Mouse (Mus musculus) G1E (cell line): ENCODE data around the gene Nox4. TPM values are rescaled to one million over a fixed set of nuclear protein-coding genes. Genes with fewer than 3 reads are reported as not detected.
"Not testable (repeated sequence)": the region's sequence is repeated elsewhere in the genome, so short reads cannot be mapped to it uniquely, and the experiment has no call there.

Experiments used
- ATAC-seq: 2 replicates; pipeline ENCODE4 v1.8.0; 2016; ENCODE audit warnings: mild to moderate bottlenecking; ENCODE audit not compliant: insufficient number of reproducible peaks, poor library complexity, low FRiP score, severe bottlenecking; ENCODE audit errors: extremely low read depth
- DNase-seq: peaks from one replicate; pipeline ENCODE4 v3.0.0; 2012; ENCODE audit warnings: low spot score
- H3K27me3 ChIP-seq: 2 replicates; pipeline ENCODE4 v1.6.1; 2012; ENCODE audit warnings: mild to moderate bottlenecking, low read length, inconsistent platforms; ENCODE audit not compliant: insufficient read depth
- H3K36me3 ChIP-seq: replicated peaks from 2 replicates; pipeline ENCODE3; 2012; ENCODE audit warnings: mild to moderate bottlenecking, inconsistent platforms
- H3K4me1 ChIP-seq: 2 replicates; pipeline ENCODE4 v1.6.1; 2012; ENCODE audit warnings: low read depth, low read length, inconsistent platforms, mixed read lengths; ENCODE audit not compliant: insufficient read depth
- H3K4me3 ChIP-seq: 2 replicates; pipeline ENCODE4 v1.5.1; 2012; ENCODE audit warnings: low read depth, mild to moderate bottlenecking, inconsistent platforms, low read length, moderate library complexity, mixed read lengths
- H3K9me3 ChIP-seq: replicated peaks from 2 replicates; pipeline ENCODE4 v1.6.1; 2012; ENCODE audit warnings: inconsistent platforms
- CTCF ChIP-seq: IDR thresholded peaks from 2 replicates; pipeline ENCODE4 v1.5.1; 2012; ENCODE audit warnings: low read depth, low read length, inconsistent platforms, mixed read lengths
- GATA1 ChIP-seq: IDR thresholded peaks from 2 replicates; pipeline ENCODE4 v1.6.1; 2012; ENCODE audit warnings: borderline replicate concordance, low read length, inconsistent platforms, mixed read lengths
- GATA2 ChIP-seq: IDR thresholded peaks from 2 replicates; pipeline ENCODE4 v1.6.1; 2012; ENCODE audit warnings: low read depth, low read length, inconsistent platforms, borderline replicate concordance
- POLR2AphosphoS5 ChIP-seq: IDR thresholded peaks from 2 replicates; pipeline ENCODE4 v1.6.1; 2012; ENCODE audit warnings: low read depth, low read length, inconsistent platforms; ENCODE audit not compliant: insufficient replicate concordance
- TAL1 ChIP-seq: conservative IDR thresholded peaks from 2 replicates; pipeline ENCODE4 v1.6.1; 2012; ENCODE audit warnings: low read depth, low read length, inconsistent platforms, mixed read lengths
- polyA plus RNA-seq: library from polyadenylated mRNA; stranded (reverse); fragments of >175 nt; gene quantifications from 2 replicates; pipeline ENCODE4 v1.2.3, GENCODE M21; 2012
- total RNA-seq, 2 experiments: library from RNA; stranded (forward) in 1 of 2; stranded (reverse) in 1 of 2; fragments of 200-1000 nt in 1 of 2; fragments of >200 nt in 1 of 2; fragmentation: Nextera tagmentation in 1 of 2; gene quantifications; 2 replicates each; pipeline ENCODE4 v1.2.3; 2014 to 2017

Nox4 gene
- total and polyA plus RNA-seq, 3 experiments: 0.11 TPM; not detected in 2

GRCm38 (mm10) chr7:87367834-87368233 is 121.9 kb downstream of the Nox4 start:
- no peaks in the 10 kb centered on the region for H3K4me1 ChIP-seq
- TF ChIP-seq POLR2AphosphoS5: no peak
- TF ChIP-seq GATA1: no peak
- TF ChIP-seq TAL1: no peak
- ATAC-seq: no peak
- no peak for DNase-seq
- no peaks in the 10 kb centered on the region for H3K27me3 ChIP-seq
- H3K36me3 ChIP-seq: no peaks in the 10 kb centered on the region
- H3K4me3 ChIP-seq: no peak overlapping the region
- no peaks in the 10 kb centered on the region for H3K9me3 ChIP-seq

- no peak for DNase-seq
- no peak for ATAC-seq
- Histone ChIP-seq H3K27me3 (no peaks in the 10 kb centered on the region), H3K4me3 (no peak overlapping the region), H3K9me3 (no peaks in the 10 kb centered on the region), H3K36me3 (no peaks in the 10 kb centered on the region), H3K4me1 (no peaks in the 10 kb centered on the region)
- no peak for TF ChIP-seq POLR2AphosphoS5
Measured at GRCm38 (mm10) chr7:87369131-87369530, 123.2 kb downstream of the Nox4 start.

GRCm38 (mm10) chr7:87370789-87371188 is 124.9 kb downstream of the Nox4 start:
- no peak overlapping the region for H3K4me3 ChIP-seq
- no peaks in the 10 kb centered on the region for H3K9me3 ChIP-seq
- DNase-seq (no peak), ATAC-seq (no peak)
- no peak for TF ChIP-seq TAL1
- TF ChIP-seq POLR2AphosphoS5: no peak
- no peak for TF ChIP-seq CTCF
- TF ChIP-seq GATA1: no peak
- TF ChIP-seq GATA2: no peak
- no peaks in the 10 kb centered on the region for H3K36me3 ChIP-seq
- no peaks in the 10 kb centered on the region for H3K4me1 ChIP-seq
- H3K27me3 ChIP-seq: no peaks in the 10 kb centered on the region

GRCm38 (mm10) chr7:87371316-87371715 is 125.4 kb downstream of the Nox4 start:
- TF ChIP-seq TAL1 (no peak), CTCF (no peak), GATA2 (no peak), GATA1 (no peak), POLR2AphosphoS5 (no peak)
- H3K36me3 ChIP-seq: no peaks in the 10 kb centered on the region
- H3K9me3 ChIP-seq: no peaks in the 10 kb centered on the region
- H3K27me3 ChIP-seq: no peaks in the 10 kb centered on the region
- ATAC-seq (no peak), DNase-seq (no peak)
- H3K4me3 ChIP-seq: no peak overlapping the region
- no peaks in the 10 kb centered on the region for H3K4me1 ChIP-seq

GRCm38 (mm10) chr7:87374322-87374721 is 128.4 kb downstream of the Nox4 start:
- Histone ChIP-seq H3K9me3 (no peaks in the 10 kb centered on the region), H3K27me3 (no peaks in the 10 kb centered on the region), H3K4me1 (no peaks in the 10 kb centered on the region), H3K4me3 (no peak overlapping the region), H3K36me3 (no peaks in the 10 kb centered on the region)
- TF ChIP-seq GATA2 (no peak), CTCF (no peak), GATA1 (no peak), TAL1 (no peak), POLR2AphosphoS5 (no peak)
- no peak for DNase-seq
- ATAC-seq: no peak

GRCm38 (mm10) chr7:87374935-87375334 is 129.0 kb downstream of the Nox4 start:
- Histone ChIP-seq H3K4me3 (no peak overlapping the region), H3K9me3 (no peaks in the 10 kb centered on the region), H3K27me3 (no peaks in the 10 kb centered on the region), H3K36me3 (no peaks in the 10 kb centered on the region), H3K4me1 (no peaks in the 10 kb centered on the region)
- ATAC-seq (no peak), DNase-seq (no peak)
- TF ChIP-seq GATA1 (no peak), GATA2 (no peak), POLR2AphosphoS5 (no peak), CTCF (no peak), TAL1 (no peak)

GRCm38 (mm10) chr7:87397023-87397422 is 151.1 kb downstream of the Nox4 start:
- no peaks in the 10 kb centered on the region for H3K9me3 ChIP-seq
- no peak for DNase-seq
- no peak for TF ChIP-seq GATA1
- no peak for TF ChIP-seq TAL1
- no peak for TF ChIP-seq POLR2AphosphoS5
- no peak for TF ChIP-seq GATA2
- TF ChIP-seq CTCF: no peak
- no peaks in the 10 kb centered on the region for H3K4me1 ChIP-seq
- no peaks in the 10 kb centered on the region for H3K27me3 ChIP-seq
- no peaks in the 10 kb centered on the region for H3K36me3 ChIP-seq
- no peak for ATAC-seq
- H3K4me3 ChIP-seq: no peak overlapping the region

GRCm38 (mm10) chr7:87411373-87411772 is 165.5 kb downstream of the Nox4 start:
- not testable (repeated sequence) for H3K4me1 ChIP-seq, ATAC-seq, DNase-seq

More at GRCm38 (mm10) chr7:87411373-87411772, 165.5 kb downstream of the Nox4 start:
- H3K9me3 ChIP-seq, H3K4me3 ChIP-seq, H3K27me3 ChIP-seq, H3K36me3 ChIP-seq: not testable (repeated sequence)
